Mouse (Mus musculus) C2C12 (cell line): ENCODE measurements around the gene Slc25a45.

Experiments used
- CEBPB ChIP-seq: IDR thresholded peaks from one replicate; pipeline ENCODE4 v1.6.1; 2011; ENCODE audit warnings: low read depth, mild to moderate bottlenecking, control low read depth, moderate library complexity
- CTCF ChIP-seq: IDR thresholded peaks from one replicate; pipeline ENCODE4 v1.5.1; 2011; ENCODE audit not compliant: control insufficient read depth, insufficient read depth, insufficient read length
- MAX ChIP-seq: IDR thresholded peaks from one replicate; pipeline ENCODE4 v1.6.1; 2011; ENCODE audit warnings: mild to moderate bottlenecking, control low read depth
- MYOG ChIP-seq: IDR thresholded peaks from one replicate; pipeline ENCODE4 v1.6.1; 2011; ENCODE audit not compliant: control insufficient read depth, insufficient read length; ENCODE audit errors: extremely low read depth
- USF1 ChIP-seq: IDR thresholded peaks from one replicate; pipeline ENCODE4 v1.6.1; 2011; ENCODE audit warnings: low read depth, mild to moderate bottlenecking, control low read depth, moderate library complexity

GRCm38 (mm10) chr19:5935266-5935665 lies 57.7 kb downstream of the Slc25a45 start:
- TF ChIP-seq CTCF (no peak), MAX (no peak), USF1 (no peak), MYOG (no peak), CEBPB (no peak)
